Mouse (Mus musculus): ENCODE measurements around the gene Kcne2.

- no peak for TF ChIP-seq POLR2A (IDR thresholded peaks at IDR 0.05; ENCODE audit: low read depth, low read length)
- no peak for TF ChIP-seq CTCF (IDR thresholded peaks at IDR 0.05; ENCODE audit: extremely low read depth, insufficient read length, insufficient replicate concordance, low read depth, low read length)
Observed at GRCm38 (mm10) chr16:92249681-92250080, 42.5 kb upstream of the Kcne2 start.

All from small intestine, adult 2 months (tissue).